Mouse (Mus musculus) thymus, postnatal 4 days (tissue): Measurements from ENCODE around the gene Hoxa9.

Experiments
- DNase-seq: peaks from one replicate; pipeline ENCODE4 v3.0.0; 2021

Gene Hoxa9

DNA sequence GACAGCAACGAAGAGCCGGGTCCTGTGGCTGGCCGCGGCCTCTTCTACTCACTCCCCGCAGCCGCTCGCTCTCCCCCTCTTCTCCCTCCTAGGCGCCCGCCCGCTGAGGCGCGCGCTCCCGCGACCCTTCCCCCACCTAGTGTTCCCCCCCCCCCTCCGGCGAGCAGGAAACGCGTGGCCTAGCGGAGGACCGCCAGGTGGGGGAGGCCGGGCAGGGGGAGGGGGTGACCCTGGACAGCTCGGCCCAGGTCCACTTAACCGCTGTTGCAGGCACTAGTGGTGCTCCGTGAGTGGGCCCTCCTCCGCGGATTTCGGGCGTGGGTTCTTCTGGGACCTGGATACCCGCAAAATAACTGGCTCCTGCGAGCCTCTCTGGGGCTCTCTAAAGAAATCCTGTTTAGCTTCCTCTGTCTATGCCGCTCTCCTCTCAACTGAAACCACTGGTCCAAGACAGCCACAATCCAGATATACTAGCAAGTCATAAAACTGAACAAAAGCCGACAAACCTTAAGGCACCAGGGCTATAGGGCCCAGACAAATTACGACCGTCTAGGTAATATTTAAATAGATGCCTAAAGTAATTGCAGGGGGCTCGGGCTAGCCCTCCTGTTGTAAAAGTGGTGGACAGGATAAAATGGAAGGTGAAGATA is at the start of gene Hoxa9:
TSS of gene Hoxa9 (minus strand) at position 574 of the 650 bp plus-strand sequence.
- peak; percentile 20 for DNase-seq

- no peak for DNase-seq
Observed at GRCm38 (mm10) chr6:52276920-52277319, 46.0 kb upstream of the Hoxa9 start.

GRCm38 (mm10) chr6:52276382-52276781 is 45.5 kb upstream of the Hoxa9 start:
- DNase-seq, result no peak

- no peak for DNase-seq
Observed at GRCm38 (mm10) chr6:52275563-52276280, 44.8 kb upstream of the Hoxa9 start.

DNA sequence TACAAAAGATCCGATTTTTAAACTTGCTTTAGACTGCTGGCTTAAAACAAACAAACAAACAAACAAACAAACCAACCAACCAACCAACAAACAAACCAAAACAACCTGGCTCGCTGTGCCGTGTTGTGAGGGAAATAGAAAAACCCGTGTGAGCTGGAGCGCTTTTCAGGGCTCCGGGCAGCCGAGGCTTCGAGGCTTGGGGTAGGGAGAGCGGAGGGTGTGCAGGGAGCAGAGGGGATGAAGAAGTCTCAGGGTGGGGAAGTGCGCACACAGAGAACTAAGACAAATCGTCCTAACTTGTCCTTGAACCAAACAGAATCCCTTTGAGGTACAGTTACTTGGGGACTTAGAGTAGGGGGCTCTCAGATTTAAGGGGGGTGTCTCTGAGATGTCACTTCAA is 43.7 kb upstream of the Hoxa9 start:
- no peak for DNase-seq

DNA sequence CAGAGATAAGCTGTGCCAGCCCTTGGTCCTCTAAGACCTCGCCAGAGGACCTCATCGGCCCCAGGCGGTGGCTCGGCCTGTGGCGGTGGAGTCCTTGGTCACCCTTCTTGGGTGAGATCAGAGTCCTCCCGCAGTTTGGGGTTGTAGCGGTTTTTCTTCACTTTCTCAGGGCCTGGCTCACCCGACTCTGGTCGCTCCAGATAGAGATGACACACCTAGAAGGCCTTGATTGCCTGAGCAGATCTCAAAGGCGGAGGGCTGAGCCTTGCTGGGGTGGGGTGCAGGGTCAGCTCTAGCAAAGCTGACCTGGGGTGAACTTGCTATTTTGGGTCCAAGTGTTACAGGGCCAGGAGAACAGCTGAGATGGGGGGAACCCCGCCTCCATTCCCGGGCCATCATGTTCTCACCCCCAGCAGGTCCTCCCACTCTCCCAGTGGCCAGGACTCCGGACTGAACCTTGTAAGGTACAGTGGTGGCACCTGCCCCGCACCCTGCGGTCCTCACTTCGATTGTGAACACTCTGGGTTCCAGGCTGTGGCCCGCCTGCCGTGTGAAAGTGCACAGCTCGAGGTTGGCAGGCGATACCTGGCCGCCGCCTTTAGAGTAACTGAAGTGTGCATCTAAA is 42.9 kb upstream of the Hoxa9 start:
- DNase-seq, result no peak

- no peak for DNase-seq
Observed at GRCm38 (mm10) chr6:52272766-52273655, 42.1 kb upstream of the Hoxa9 start.

- DNase-seq, result peak; percentile 78
Observed at GRCm38 (mm10) chr6:52270494-52271480, 39.9 kb upstream of the Hoxa9 start.

DNA sequence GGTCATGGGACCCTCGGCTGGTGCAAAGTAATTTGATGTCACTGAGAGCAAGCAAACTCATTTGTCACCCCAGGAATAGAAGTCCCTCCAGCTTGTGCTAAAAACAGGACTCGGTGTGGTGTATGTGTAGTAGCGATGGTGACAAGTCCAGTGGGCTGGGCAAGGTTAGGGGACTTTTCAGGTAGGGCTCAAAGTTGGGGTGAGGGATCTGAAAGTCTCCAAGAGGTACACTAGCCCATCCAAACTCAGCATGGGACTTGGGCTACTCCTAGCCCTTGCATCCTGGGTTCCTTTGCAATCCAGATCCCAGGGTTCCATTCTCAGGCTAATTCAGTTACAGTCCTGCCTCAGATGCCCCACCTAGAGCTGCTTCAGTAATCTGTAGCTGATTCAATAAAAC is 37.9 kb upstream of the Hoxa9 start:
- no peak for DNase-seq

- DNase-seq, result no peak
Observed at GRCm38 (mm10) chr6:52268341-52268740, 37.5 kb upstream of the Hoxa9 start.

DNA sequence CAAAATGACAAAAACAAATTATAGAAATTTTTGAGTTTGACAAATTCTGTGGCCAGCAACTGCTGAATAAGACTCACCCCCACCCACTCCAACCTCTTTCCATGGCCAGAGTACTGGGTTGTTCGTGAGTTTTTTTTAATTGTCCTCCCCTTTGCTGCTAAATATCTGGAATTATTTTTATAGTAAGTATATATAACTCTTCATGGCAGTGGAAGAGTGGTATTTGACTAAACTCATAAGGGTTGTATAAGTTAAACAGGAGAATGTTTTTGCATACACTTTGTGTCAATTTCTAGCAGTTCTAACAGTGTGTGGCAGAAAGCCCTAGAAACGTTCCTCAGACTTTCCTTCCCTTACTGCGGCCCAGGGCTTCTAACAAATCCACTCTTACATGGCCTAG is 36.8 kb upstream of the Hoxa9 start:
- DNase-seq, result no peak

GRCm38 (mm10) chr6:52267221-52267620 is 36.3 kb upstream of the Hoxa9 start:
- no peak for DNase-seq

DNA sequence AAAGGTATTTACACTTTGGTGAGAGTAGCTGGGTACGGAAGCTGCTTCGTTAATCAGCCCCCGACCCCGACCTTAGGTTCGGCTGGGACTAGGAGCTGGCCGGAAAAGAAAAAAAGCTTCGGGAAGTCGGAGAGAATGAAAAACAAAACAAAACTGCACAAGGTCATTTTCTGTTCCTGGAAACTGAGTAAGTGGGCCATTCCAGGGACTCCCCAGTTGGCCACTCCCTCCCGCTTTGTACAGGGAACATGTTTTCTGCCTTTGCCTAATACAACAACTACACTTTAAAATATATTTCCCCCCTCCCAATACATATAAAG is 35.7 kb upstream of the Hoxa9 start:
- no peak for DNase-seq

DNA sequence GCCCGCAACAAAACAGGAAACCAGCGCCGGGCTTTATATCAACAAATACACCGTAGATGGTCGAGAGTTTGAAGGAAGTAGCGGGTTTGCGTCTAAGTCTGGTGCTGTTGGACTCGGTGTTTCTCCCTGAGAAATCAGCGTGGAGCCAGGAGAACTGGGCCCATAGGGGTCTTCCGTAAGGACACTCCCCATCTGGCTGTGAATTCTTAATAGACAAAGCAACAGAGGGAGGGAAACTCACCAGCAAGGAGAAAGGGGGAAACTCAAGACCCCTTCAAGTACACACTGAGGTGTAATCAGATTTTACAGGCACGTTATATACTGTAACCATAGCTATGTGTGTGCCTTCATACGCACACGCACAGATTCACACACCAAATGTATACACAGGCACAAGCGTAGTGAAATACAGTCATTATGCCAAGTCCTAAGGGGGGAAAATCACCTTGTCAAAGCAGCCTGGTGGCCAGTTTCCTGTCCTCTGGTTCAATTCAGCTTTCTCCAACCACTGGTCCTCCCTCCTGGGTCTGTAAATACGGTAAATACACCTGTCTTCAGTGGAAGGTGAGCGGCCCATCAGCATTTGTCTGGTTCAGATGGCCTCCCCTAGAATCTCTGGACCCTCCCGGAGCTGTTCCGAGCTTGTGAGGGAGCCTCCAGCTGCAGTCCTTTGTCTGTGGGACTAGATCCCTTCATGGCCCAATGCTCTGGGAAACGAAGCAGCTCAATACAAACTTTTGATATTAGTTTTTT is 35.2 kb upstream of the Hoxa9 start:
- peak; percentile 14 for DNase-seq

- no peak for DNase-seq
Observed at GRCm38 (mm10) chr6:52265306-52265912, 34.5 kb upstream of the Hoxa9 start.

DNA sequence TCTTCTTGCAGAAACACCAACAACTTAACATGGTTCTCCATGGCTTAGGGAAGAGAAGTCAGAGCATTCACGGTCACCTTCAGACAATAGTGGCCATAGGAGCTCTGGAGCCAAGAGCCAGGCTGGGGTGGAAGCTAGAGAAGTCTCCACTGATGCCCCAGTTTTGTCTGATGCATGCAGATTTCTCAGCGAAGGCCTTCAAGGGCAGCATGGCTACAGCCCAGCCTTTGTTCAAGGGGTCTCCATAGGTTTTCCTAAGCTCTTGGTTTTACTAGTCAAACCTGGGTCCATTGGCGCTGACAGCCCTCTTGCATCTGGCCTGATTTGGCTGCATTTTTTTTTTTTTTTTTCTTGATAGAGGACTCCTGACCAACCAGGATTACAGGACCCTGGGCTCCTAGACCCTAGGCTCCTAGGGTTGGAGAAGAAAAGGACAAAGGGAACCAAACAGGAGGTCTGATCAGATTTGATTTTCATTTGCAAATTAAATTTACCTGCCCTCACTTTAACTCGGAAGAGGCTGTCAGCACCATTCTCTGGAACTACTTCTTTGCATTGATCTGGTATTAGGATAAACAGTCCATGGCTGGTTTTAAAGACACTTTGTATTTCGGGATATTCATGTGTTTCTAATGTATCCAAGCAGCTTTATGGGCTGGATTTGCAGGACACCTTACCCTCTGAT is 33.4 kb upstream of the Hoxa9 start:
- no peak for DNase-seq

DNA sequence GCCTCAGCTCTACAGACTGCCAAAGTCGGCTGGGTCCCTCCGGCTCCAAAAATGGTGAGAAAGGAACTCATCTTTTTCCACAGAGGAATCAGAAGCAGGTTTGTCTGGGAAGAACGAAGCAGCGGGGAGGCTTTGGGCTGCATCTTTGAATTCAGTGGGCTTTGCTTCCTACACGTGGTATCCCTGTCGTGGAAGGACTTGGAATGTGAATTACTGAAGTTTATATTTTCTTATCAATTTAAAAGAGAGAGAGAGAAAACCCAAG is 32.4 kb upstream of the Hoxa9 start:
- DNase-seq, result no peak

GRCm38 (mm10) chr6:52262463-52263320 is 31.8 kb upstream of the Hoxa9 start:
- peak; percentile 26 for DNase-seq

GRCm38 (mm10) chr6:52261751-52262462 is 31.0 kb upstream of the Hoxa9 start:
- DNase-seq, result no peak
